Mouse (Mus musculus) olfactory bulb, adult 2 months (tissue): ENCODE data around the gene Aadat.

Source experiments
- CTCF ChIP-seq: fragments of 200-500 bp; IDR thresholded peaks from 2 replicates; pipeline ENCODE4 v1.5.1; 2012; ENCODE audit warnings: low read depth, mild to moderate bottlenecking, low read length, moderate library complexity; ENCODE audit not compliant: insufficient read depth
- POLR2A ChIP-seq: fragments of 200-500 bp; IDR thresholded peaks from 2 replicates; pipeline ENCODE4 v1.6.1; 2012; ENCODE audit warnings: mild to moderate bottlenecking, low read depth, low read length, moderate library complexity; ENCODE audit not compliant: insufficient read depth

GRCm38 (mm10) chr8:60577231-60577630 lies 71.5 kb downstream of the Aadat start:
- TF ChIP-seq CTCF: no peak
- TF ChIP-seq POLR2A: no peak
